Mouse (Mus musculus): ENCODE data around the gene Sult1a1.
"Not testable (repeated sequence)": the region's sequence is repeated elsewhere in the genome, so short reads cannot be mapped to it uniquely, and the experiment has no call there.

Gene Sult1a1

DNA sequence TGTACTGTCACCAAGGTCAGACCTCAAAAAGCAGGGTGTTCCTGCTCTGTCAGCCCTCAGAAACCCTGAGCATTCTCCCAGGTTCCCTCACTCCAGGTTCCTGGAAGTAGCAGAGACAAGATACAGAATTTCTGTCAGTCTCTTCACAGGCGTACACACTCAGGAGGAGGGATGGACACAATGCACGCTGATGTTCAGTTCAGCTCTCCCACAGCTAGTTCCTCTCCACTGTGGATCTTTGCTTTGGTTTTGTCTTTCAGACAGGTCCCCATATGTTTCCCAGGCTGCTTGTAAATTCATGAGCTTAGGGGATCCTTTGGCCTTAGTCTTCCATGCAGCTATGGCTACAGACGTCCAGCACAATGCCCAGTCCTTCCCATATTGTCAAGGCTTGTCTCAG is 20.7 kb upstream of the Sult1a1 start:
- no peak for DNase-seq (ENCODE audit: extremely low spot score)

DNA sequence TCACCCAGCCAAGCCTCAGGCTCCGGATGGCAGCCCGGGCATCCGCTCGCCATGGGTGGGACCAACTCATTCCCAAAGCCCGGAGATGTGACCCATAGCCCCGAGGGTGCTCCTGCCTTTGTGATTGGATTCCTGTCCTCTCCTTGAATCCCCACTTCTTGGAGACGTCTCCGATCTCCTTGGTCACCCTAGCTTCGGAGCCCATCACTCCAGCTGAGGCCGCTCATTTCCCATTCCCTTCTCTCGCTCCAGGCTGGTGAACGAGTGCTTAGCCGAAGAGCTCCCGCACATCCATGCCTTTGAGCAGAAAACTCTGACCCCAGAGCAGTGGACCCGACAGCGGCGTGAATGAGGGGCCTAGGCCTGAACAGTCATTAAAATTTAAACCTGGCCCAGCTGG is 20.1 kb upstream of the Sult1a1 start:
- no peak for DNase-seq (ENCODE audit: extremely low spot score)

DNA sequence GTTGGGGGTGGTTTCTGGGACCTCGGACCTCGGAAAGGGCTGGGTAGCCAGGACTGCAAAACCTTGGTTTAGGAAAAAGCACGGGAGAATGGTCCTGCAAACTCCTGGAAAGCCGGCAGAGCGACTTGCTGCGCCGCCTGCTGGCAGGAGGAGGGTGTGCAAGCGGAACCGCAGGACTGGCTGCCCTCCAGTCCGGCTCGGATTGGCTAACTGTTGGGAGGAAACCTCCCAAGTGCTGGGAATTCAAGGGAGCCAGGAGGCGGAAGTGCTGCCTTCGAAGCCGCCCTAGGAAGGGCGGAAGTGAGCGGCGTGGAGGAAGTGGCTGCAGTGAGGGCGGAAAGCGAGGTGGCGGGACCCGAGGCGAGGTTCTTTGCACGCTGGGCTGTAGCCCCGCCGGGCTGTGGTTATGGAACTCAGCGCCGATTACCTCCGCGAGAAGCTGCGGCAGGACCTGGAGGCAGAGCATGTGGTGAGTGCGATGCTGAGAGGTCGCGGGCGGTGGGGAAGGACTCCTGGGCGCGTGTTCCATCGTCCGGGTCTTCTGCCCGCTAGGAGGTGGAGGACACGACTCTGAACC is 19.5 kb upstream of the Sult1a1 start, which contains the start of gene Slx1b:
Gene Slx1b, minus strand, starts transcription at position 154 of the 577 bp plus-strand sequence.
- peak; percentile 95 for DNase-seq (ENCODE audit: extremely low spot score)

DNA sequence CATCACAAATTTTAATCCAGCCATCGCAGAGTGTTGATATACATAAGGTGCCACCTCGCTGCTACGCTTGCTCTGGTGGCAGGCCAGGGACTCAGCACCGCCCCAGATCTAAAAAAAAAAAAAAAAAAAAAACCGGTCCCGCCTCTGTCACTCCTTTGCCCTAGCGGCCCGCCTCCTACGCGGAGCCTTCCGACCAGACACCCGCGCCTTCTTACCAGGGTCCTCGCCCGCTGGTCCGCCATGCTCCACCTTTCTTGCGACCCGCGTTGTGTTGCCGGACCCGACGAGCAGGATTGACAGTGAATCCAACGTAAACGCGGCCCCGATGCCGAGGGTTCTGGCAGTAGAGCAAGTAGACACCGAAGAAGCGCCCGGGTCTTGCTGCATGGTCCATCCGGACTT is 19.0 kb upstream of the Sult1a1 start, which contains the start of gene Bola2:
Gene Bola2, plus strand, starts transcription at position 192 of the 402 bp plus-strand sequence.
- no peak for DNase-seq (ENCODE audit: extremely low spot score)

DNA sequence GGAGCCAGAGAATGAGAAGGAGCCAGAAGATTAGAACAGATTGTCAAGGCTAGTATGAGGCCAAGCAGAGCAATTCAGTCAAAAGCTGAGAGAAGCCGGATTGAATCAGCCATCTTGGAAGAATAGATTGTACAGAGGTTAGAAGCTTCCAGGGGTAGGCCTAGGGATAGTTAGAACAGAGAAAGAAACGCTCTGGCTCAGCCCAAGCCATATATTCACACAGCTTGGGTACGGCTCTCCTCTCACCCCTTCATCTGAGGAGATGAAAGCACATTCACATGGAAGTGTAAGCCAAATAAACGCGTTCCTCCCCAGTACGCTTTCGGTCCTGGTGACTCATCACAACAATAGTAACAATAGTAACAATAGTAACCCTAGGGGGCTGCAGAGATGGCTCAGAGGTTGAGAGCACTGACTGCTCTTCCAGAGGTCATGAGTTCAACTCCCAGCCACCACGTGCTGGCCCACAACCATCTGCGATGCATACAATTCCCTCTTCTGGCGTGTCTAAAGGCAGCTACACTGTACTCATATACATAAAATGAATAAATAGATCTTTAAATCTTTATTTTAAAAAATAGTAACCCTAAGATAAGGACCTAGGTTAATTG is 18.3 kb upstream of the Sult1a1 start:
- peak; percentile 35 for DNase-seq (ENCODE audit: extremely low spot score)

DNA sequence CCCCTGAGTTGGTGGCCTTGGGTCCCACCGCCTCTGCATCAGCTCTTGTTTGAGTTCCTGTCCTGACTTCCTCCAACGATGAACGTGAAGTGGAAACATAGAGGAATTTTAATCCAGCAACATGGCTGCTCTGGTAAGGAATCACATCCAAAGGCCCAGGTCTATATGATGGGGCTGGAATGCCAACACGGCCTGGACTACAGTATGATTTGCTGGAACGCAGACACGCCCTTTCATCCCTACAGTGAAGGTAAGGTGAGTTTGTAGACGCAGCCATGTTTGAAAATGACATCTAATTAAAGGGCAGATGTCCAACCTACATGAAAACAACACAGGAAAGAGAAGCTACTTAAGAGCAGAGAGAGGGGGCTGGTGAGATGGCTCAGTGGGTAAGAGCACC is 17.5 kb upstream of the Sult1a1 start:
- DNase-seq (ENCODE audit: extremely low spot score) = no peak

DNA sequence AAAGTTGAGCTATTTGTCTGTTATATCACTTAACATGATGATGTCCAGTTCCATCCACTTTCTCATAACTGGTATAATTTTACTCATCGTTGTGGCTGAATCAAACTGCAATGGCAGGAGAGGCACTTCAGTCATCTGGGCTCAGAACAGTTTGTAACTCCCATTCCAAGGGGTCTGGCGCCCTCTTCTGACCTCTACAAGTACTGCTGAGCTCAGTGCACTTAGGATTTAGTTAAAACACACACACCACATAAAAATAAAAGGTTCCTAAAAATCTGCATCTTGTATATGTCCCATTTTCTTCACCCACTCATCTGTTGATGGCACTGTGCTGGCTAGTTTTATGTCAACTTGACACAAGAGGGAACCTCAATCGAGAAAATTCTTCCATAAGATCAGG is 17.0 kb upstream of the Sult1a1 start:
- DNase-seq (ENCODE audit: extremely low spot score) = peak; percentile 67

DNA sequence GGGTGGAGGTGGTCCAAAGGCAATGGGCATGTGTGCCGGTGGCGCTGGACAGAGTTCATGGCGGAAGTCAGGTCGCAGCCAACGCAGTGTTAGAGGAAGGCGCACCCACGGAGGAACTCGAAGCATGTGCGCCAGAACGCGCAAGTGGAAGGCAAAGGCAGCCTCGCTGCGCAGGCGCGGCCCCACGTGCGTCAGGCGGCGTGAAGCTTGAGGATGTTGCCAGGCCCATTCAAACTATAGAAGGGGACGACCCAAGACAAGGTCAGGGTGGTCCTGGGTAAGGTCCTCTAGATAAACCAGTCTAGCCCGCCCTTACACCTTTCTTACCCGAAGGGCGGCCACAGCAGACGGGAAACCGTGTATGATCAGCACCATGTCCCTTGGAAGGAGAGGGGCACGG is 16.2 kb upstream of the Sult1a1 start:
- DNase-seq (ENCODE audit: extremely low spot score) = no peak

DNA sequence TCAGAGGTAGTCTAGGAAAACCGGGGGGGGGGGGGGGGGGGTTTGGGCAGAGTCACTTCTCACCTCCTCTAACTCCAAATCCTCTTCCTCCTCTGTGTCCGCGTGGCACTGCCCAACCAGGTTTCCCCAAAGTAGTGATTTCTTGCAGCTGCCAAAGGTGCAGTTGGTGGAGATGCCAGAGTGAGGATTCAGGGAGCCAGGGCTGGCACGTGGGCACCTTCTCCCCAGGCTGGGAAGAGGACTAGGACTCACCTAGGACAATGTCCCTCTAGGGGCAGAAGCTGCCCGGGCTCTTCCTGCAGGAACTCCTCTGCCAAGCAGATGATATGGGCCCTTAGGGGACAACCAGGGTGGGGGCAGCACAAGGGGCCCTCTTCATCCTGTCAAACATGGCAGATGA is 15.4 kb upstream of the Sult1a1 start:
- DNase-seq (ENCODE audit: extremely low spot score) = no peak

DNA sequence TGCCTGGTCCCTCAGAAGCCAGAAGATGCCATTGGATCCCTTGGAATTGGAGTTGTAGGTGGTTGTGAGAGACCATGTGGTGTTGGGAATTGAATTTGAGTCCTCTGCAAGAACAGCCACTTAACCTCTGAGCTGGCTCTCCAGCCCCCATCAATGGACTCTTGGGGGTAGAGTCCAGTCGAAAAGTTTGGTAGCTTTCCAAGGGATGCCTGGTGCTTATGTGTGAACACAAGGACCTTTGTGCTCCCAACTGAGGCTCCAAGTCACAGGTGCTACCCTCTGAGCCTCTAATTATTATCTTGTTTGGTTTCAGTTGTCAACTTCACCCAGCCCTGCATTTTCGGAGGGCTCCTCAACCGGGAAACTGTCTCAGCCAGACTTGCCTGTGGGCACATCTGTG is 14.5 kb upstream of the Sult1a1 start:
- DNase-seq (ENCODE audit: extremely low spot score) = no peak

DNA sequence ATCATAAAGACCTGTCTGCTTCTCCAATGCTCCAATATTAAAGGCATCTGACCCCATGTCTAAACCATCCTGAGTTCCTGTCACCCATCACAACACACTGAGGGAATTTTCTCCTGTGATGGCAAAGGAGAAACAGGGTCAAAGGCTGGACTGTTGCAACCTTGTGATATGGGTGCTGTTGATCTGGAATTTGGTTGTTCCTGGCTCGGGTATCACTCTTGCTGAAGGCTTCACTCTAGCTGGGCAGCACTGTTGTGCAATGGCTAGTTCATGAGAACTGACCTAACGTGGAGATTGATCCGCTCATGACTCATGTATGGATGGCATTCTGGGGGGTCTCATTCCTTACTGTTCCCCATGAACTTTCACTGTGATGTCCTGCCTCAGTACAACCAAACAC is 12.8 kb upstream of the Sult1a1 start:
- no peak for DNase-seq (ENCODE audit: extremely low spot score)

DNA sequence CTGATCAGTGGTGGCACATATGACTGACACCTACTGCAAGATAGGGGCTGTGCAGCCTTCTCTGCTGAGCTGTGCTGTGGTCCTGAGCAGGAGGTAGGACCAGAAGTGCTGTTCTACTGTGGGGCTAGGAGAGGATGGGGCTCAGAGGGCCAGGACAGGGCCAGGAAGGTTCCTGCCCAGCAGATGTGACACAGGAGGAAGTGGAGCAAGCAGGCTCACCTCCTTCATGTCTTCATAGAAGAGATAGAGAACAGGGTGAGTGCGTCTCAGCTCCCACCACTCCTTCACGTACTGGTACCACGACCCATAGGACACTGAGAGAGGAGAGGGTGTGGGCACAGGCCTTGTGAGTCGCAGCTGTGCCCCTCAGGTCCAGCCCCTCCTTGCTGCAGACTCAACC is 11.9 kb upstream of the Sult1a1 start:
- not testable (repeated sequence) for DNase-seq (ENCODE audit: extremely low spot score)

DNA sequence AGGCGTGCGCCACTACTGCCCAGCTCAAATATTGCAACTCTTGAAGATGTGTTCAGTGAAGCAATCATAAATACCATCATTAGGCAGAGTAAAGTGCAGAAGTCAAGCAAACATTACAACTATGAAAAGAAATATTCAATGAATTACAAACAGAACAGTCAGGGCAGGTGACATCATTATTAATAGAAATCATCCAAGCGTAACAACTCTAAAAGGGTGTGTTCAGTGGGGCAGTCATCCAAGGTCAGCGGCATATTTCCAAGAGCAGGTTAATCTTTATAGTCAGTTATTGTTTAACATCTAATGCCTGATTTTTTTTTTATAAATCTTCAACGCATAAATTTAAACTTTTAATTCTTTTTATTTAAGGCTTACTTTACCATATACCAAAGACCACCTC is 5.0 kb upstream of the Sult1a1 start:
- no peak for DNase-seq (ENCODE audit: extremely low spot score)

DNA sequence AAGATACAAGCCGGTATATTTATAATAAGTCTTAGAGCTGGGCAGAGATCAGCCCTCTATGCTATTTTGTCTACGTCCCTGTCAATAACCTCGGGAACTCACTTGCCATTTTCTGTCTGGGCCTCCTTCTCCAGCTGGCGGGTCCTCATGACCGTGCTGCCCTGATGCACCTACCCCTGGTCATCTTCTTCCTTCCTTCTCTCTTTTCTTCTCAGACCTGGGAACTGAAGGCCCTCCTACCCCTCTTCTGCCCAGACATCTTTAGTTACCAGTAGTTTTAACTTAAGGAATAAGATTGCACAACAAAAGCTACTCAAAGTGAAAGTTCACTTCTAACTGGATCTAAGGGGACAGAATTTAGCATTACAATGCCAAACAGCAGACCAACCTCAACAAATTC is 3.5 kb upstream of the Sult1a1 start:
- no peak for DNase-seq (ENCODE audit: extremely low spot score)

DNA sequence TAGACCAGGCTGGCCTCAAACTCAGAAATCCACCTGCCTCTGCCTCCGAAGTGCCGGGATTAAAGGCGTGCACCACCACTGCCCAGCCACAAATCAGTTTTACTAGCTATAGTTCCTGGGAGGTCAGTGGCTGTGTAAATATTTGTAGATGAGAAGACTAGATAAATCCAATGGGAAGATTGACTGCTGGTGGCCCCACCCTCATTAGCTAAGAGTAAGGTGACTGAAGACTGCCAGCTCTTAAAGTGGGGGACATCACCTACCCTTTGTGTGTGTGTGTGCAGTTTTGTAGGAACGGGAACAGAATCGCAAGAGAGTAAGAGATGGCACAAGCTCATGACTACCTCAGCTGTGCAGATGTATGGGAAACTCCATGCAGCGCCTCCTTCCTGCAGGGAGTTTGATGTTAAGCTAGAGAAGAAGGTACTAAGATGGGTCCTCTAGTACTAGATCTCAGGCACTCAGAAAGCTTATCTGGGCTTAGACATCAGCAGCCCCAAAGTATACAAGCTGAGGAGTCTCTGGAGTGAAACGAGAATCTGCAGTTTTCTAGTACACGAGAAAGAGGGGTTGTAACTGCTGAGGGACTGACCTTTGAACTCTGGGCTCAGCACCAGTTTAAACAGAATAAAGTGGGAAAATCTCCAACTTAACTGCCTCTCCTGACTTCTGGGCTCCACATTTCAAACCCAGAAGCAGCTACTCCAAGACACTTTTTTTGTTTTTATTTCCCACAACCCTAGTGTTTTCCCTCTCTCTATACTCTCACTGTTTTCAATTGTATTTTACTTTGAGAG is 2.5 kb upstream of the Sult1a1 start:
- DNase-seq (ENCODE audit: extremely low spot score) = no peak

DNA sequence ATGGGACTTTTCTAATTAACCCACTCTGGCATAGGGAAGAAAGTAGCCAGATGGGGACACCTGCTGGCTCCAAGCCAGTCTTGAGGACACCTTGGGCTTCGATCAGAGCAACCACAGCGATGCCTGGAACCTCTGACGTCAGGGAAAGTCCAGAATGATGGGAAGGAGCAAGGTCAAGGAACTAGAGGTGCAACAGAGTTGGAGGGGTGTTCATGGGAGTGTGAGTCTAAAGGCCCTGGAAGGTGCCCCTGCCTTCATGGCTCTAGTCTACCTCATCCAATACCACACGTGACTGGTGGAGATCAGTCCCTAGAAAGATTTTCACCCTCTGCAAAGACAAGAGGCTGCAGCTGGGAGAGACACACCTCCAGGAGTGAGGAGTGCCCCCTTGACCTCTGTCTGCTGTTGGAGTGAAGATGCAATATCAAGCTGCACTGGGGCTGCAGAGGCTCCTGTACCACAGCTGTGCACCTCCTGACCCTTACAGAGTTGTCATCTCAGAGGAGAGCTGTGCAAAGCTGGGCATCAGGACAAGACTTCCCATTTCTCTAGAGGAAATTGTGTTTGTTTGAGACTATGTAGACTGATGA is 494 bp upstream of the Sult1a1 start:
- DNase-seq (ENCODE audit: extremely low spot score) = no peak

DNA sequence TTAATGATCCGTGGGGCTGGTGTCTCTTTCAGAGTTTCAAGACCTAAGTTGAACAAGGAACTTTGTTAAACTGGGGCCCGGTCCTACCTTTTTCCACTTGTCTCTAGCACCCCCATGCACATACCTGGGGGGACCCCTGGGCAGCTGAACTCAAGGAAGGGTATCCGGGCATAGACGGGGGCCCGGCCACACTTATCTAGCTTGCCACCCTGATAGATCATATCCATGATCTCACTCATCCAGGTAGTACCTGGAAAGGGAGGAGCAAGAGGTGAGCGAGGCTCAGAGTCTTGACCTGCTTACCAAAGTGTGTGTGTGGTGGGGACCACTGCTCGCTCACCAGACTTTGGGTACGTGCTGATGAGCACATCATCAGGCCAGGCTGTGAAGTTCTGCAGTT is 1.1 kb downstream of the Sult1a1 start:
- no peak for DNase-seq (ENCODE audit: extremely low spot score)

DNA sequence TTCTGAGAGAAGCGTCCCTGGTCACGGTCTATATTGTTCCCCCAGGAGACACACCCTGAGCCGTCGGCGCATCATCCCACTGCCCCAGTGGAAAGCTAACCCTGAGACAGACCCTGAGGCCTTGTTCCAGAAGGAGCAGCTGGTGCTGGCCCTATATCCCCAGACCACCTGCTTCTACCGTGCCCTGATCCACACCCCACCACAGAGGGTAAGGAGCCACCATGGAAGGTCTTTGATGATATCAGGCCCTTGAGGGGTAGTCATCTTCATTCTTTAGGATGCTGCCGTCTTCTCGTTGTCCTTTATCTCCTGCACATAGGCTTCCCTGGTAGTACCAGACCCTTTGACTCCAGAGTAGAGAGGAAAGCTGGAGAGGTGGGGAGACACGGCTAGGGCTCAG is 4.1 kb downstream of the Sult1a1 start:
- DNase-seq (ENCODE audit: extremely low spot score) = no peak

DNA sequence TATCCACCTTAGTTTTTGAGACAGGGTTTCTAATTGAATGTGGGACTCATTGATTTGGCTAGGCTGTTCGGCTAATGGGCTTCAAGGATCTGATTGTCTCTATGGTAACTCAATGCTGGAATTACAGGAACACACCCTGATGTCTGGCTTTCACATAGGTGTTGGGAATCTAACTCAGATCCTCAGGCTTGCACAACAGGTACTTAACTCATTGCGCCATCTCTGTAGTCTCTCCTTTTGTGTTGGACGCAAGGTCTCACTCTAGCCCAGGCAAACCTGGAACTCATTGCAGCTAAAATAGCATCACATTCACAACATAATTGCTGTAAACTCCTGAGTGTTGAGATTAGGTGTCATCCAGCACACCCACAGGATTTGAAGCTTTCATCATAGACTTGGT is 6.1 kb downstream of the Sult1a1 start:
- no peak for DNase-seq (ENCODE audit: extremely low spot score)

DNA sequence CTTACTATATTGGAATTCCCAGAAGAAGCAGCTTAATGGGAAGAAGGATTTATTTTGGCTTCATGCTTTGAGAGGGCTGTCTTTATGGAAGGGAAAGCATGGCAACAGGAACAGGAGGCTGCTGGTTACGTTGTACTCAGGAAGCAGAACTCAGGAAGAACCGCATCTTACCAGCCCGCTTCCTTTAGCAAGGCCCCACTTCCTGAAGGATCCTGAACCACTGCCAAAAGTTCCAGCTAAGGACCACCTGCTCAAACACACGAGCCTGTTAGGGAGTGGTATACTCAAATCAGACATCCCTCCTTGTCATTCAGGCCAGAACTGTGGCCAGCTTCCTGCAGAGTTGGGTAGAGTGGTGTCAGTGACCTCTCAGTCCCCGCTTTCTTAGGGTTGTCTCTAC is 7.8 kb downstream of the Sult1a1 start:
- no peak for DNase-seq (ENCODE audit: extremely low spot score)

DNA sequence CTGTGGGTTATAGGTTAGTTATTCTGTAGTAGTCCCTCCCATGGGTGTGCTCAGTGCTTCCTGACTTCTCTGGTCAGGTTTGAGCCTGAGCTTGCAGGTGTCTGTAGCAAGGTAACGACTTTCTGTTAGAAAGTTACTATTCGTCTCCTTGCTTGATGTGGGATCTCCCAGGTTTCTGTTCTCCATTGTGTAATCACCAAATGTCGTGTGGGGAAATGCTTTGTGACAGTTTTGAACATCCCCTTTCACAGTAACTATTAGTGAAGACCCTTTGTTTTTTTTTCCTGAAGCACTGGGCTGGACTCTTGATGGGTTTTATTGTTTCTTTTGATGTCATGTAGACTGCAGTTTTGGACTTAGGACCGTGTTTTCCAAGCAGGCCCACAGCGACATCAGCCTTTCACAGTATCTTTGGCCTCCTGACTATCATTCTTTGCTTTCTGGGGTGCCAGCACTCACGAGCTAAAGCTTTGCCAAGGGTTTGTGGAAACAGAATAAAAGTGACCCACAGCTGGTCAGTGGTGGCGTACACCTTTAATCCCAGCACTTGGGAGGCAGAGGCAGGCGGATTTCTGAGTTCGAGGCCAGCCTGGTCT is 8.6 kb downstream of the Sult1a1 start:
- DNase-seq (ENCODE audit: extremely low spot score) = no peak

DNA sequence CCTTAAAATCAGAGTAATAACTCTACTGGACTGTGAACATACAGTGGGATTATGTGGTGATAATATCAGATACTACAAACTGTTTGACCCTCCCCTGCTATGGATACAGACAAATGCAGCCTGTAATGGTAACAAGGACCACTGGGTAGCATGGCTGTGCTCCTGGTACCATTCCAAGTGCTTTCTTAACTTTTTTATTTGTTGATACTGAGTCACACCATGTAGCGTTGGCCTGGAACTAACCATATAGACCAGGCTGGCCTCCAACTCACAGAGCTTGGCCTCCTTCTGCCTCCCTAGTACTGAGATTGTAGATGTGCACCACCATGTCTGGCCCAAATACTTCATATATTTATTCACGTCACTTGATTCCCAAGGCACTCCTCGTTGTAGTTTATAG is 11.0 kb downstream of the Sult1a1 start:
- DNase-seq (ENCODE audit: extremely low spot score) = no peak
